Mouse (Mus musculus) G1E (cell line): ENCODE measurements at regions not wholly inside any gene's neighbourhood (a gene's known extent, or its start where the extent isn't known, plus 50 kb on each side); places are given as distances from the start of the nearest gene placed in this dataset.

Experiments used
- CTCF ChIP-seq: IDR thresholded peaks from 2 replicates; pipeline ENCODE4 v1.5.1; 2012; ENCODE audit warnings: low read depth, low read length, inconsistent platforms, mixed read lengths
- GATA1 ChIP-seq: IDR thresholded peaks from 2 replicates; pipeline ENCODE4 v1.6.1; 2012; ENCODE audit warnings: borderline replicate concordance, low read length, inconsistent platforms, mixed read lengths
- POLR2AphosphoS5 ChIP-seq: IDR thresholded peaks from 2 replicates; pipeline ENCODE4 v1.6.1; 2012; ENCODE audit warnings: low read depth, low read length, inconsistent platforms; ENCODE audit not compliant: insufficient replicate concordance

DNA sequence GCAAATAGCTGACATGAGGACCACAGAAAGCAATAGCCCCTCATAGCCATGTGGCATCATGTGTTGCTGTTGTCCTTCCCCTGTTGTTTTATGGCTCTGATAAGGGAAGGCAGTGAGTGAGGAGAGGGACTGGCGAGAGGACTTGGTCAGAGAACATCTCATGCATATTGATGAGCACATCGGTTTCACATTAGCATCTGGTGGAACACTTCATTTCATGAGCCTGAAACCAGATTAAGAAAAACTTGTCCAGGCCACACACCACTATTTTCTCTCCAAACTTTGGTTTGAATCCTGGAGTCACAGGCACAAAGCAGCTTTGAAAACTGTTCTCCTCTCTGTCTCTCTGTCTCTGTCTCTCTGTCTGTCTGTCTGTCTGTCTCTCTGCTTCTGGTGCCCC is 451.0 kb upstream of the Mgmt start:
- TF ChIP-seq POLR2AphosphoS5 (no peak), CTCF (no peak), GATA1 (no peak)
